25 mouse cellular contexts compared by ENCODE assay signal in genomic region chr1:191666351-191666750, GRCm38 (mm10).
"Had no signal": no experiment of that assay in that cellular context is flagged by ENCODE, and none has a peak within 500 bp of the region (broad histone marks: within the 10 kb centered on the region; RNA-seq: fewer than 3 reads in every experiment).

No protein-coding gene starts in this region.

- H3K27me3 ChIP-seq: kidney, embryonic 15.5 days; limb, embryonic 12.5 days; limb, embryonic 15.5 days; liver, embryonic 15.5 days; lung, embryonic 15.5 days; midbrain, embryonic 13.5 days; neural tube, embryonic 13.5 days had no signal

- H3K9me3 ChIP-seq: kidney, embryonic 15.5 days; limb, embryonic 12.5 days; limb, embryonic 15.5 days; liver, embryonic 15.5 days; lung, embryonic 15.5 days; midbrain, embryonic 10.5 days; midbrain, embryonic 13.5 days; neural tube, embryonic 13.5 days had no signal

- H3K4me3 ChIP-seq: kidney, embryonic 15.5 days; left cerebral cortex, adult 2 months; limb, embryonic 12.5 days; limb, embryonic 15.5 days; liver, embryonic 15.5 days; lung, embryonic 15.5 days; megakaryocyte, embryonic 14.5 days; midbrain, embryonic 10.5 days; midbrain, embryonic 13.5 days; myocyte; neural tube, embryonic 13.5 days had no signal

- H3K4me2 ChIP-seq: kidney, embryonic 15.5 days; limb, embryonic 12.5 days; limb, embryonic 15.5 days; liver, embryonic 11.5 days; liver, embryonic 15.5 days; lung, embryonic 15.5 days; midbrain, embryonic 13.5 days; neural tube, embryonic 13.5 days had no signal

- H3K9ac ChIP-seq: kidney, embryonic 15.5 days; limb, embryonic 12.5 days; limb, embryonic 15.5 days; liver, embryonic 15.5 days; lung, embryonic 15.5 days; midbrain, embryonic 13.5 days; neural tube, embryonic 13.5 days had no signal

- DNase-seq: kidney, adult 8-10 months; kidney, postnatal 10 days; kidney, postnatal 36 days; layer of hippocampus, postnatal 36 days; left cerebral cortex, postnatal 4 days; lung, adult 18-20 months; lung, postnatal 10 days; lung, postnatal 36 days; retina, postnatal 1 day; thymus, adult 2 months; thymus, postnatal 14 days had no signal

- H3K27ac ChIP-seq: kidney, embryonic 15.5 days; left cerebral cortex, adult 2 months; limb, embryonic 12.5 days; limb, embryonic 15.5 days; liver, embryonic 15.5 days; lung, embryonic 15.5 days; midbrain, embryonic 10.5 days; midbrain, embryonic 13.5 days; neural tube, embryonic 13.5 days; stomach, postnatal 0 days had no signal

- H3K4me1 ChIP-seq: midbrain, embryonic 10.5 days; midbrain, embryonic 13.5 days; neural tube, embryonic 13.5 days had no signal

- H3K36me3 ChIP-seq: kidney, embryonic 15.5 days; limb, embryonic 12.5 days; limb, embryonic 15.5 days; liver, embryonic 15.5 days; lung, embryonic 15.5 days; midbrain, embryonic 10.5 days; midbrain, embryonic 13.5 days; neural tube, embryonic 13.5 days had no signal

- ATAC-seq: midbrain, embryonic 13.5 days; midbrain, embryonic 16.5 days had no signal
